Mouse (Mus musculus) brown adipose tissue, adult 24 weeks (tissue): ENCODE results near the gene Prr14l. TPM values are rescaled to one million over a fixed set of nuclear protein-coding genes. Genes with fewer than 3 reads are reported as not detected.
A peak's percentile ranks its signal among the peaks of the same experiment; 100 is the strongest.
"Not testable (repeated sequence)": the region's sequence is repeated elsewhere in the genome, so short reads cannot be mapped to it uniquely, and the experiment has no call there.

Experiments used
- H3K27ac ChIP-seq: fragments of 200-500 bp; replicated peaks from 2 replicates; pipeline ENCODE4 v1.5.1; 2012; ENCODE audit warnings: low read depth, mild to moderate bottlenecking, low read length
- H3K4me1 ChIP-seq: fragments of 200-500 bp; 2 replicates; pipeline ENCODE4 v1.6.1; 2012; ENCODE audit warnings: low read length, mixed read lengths; ENCODE audit not compliant: control insufficient read depth, insufficient read depth, insufficient read length
- H3K4me3 ChIP-seq: fragments of 200-500 bp; 2 replicates; pipeline ENCODE4 v1.5.1; 2012; ENCODE audit warnings: low read depth, mild to moderate bottlenecking, low read length, moderate library complexity; ENCODE audit not compliant: insufficient read depth
- polyA plus RNA-seq: library from polyadenylated mRNA; stranded (reverse); fragments of >200 nt; gene quantifications from 2 replicates; pipeline ENCODE4 v1.2.4, GENCODE M21; 2012; ENCODE audit not compliant: missing spikeins, insufficient read depth, insufficient read length

Gene Prr14l
- polyA plus RNA-seq, 1 experiment = 3.6 TPM

- H3K27ac ChIP-seq = peak overlapping the region; percentile 18; the same call in 1 of the 2 replicates
- no peak overlapping the region for H3K4me3 ChIP-seq
- peaks cover 6% of the 10 kb centered on the region; the same call in 1 of the 2 replicates for H3K4me1 ChIP-seq
Observed at GRCm38 (mm10) chr5:32761566-32762140, 92.4 kb downstream of the Prr14l start.

GRCm38 (mm10) chr5:32760787-32761186 is 93.3 kb downstream of the Prr14l start:
- Histone ChIP-seq H3K4me3 (no peak overlapping the region), H3K4me1 (peaks cover 6% of the 10 kb centered on the region; the same call in 1 of the 2 replicates), H3K27ac (no peak overlapping the region)

GRCm38 (mm10) chr5:32760352-32760751 is 93.7 kb downstream of the Prr14l start:
- not testable (repeated sequence) for H3K4me3 ChIP-seq, H3K4me1 ChIP-seq, H3K27ac ChIP-seq

- peaks cover 6% of the 10 kb centered on the region for H3K4me1 ChIP-seq
Observed at GRCm38 (mm10) chr5:32759662-32760061, 94.4 kb downstream of the Prr14l start.

GRCm38 (mm10) chr5:32756141-32756540 is 97.9 kb downstream of the Prr14l start:
- Histone ChIP-seq H3K27ac (no peak overlapping the region), H3K4me3 (no peak overlapping the region), H3K4me1 (peaks cover 3% of the 10 kb centered on the region)

More at GRCm38 (mm10) chr5:32759662-32760061, 94.4 kb downstream of the Prr14l start:
- H3K4me3 ChIP-seq = no peak overlapping the region
- H3K27ac ChIP-seq = no peak overlapping the region

- Histone ChIP-seq H3K4me1 (no peaks in the 10 kb centered on the region; the same call in 1 of the 2 replicates), H3K27ac (no peak overlapping the region), H3K4me3 (no peak overlapping the region)
Observed at GRCm38 (mm10) chr5:32751736-32752135, 102.3 kb downstream of the Prr14l start.

GRCm38 (mm10) chr5:32748936-32749335 is 105.1 kb downstream of the Prr14l start:
- no peaks in the 10 kb centered on the region for H3K4me1 ChIP-seq
- H3K27ac ChIP-seq = no peak overlapping the region
- H3K4me3 ChIP-seq = no peak overlapping the region

GRCm38 (mm10) chr5:32747650-32748375 is 106.2 kb downstream of the Prr14l start:
- no peak overlapping the region; the same call in 1 of the 2 replicates for H3K27ac ChIP-seq
- no peak overlapping the region for H3K4me3 ChIP-seq
- H3K4me1 ChIP-seq = no peaks in the 10 kb centered on the region

GRCm38 (mm10) chr5:32745705-32746655 is 108.1 kb downstream of the Prr14l start:
- no peaks in the 10 kb centered on the region for H3K4me1 ChIP-seq
- H3K4me3 ChIP-seq = peak overlapping the region; percentile 84
- peak overlapping the region; percentile 95 for H3K27ac ChIP-seq

GRCm38 (mm10) chr5:32742149-32742548 is 111.9 kb downstream of the Prr14l start:
- Histone ChIP-seq H3K4me3 (no peak overlapping the region), H3K27ac (no peak overlapping the region), H3K4me1 (no peaks in the 10 kb centered on the region)

GRCm38 (mm10) chr5:32741377-32741776 is 112.7 kb downstream of the Prr14l start:
- H3K4me1 ChIP-seq = not testable (repeated sequence)

GRCm38 (mm10) chr5:32740850-32741249 is 113.2 kb downstream of the Prr14l start:
- not testable (repeated sequence) for H3K4me3 ChIP-seq, H3K4me1 ChIP-seq, H3K27ac ChIP-seq

More at GRCm38 (mm10) chr5:32741377-32741776, 112.7 kb downstream of the Prr14l start:
- H3K4me3 ChIP-seq, H3K27ac ChIP-seq: not testable (repeated sequence)

GRCm38 (mm10) chr5:32740138-32740537 is 113.9 kb downstream of the Prr14l start:
- Histone ChIP-seq H3K4me1 (no peaks in the 10 kb centered on the region), H3K4me3 (no peak overlapping the region), H3K27ac (no peak overlapping the region)
